Mouse (Mus musculus) fibroblast of lung, adult 2 months (primary cell): ENCODE results near the gene Dct.

Experiments used
- DNase-seq: peaks from one replicate; pipeline ENCODE4 v3.0.0-alpha.2; 2011; ENCODE audit warnings: low read depth

Dct gene

DNA sequence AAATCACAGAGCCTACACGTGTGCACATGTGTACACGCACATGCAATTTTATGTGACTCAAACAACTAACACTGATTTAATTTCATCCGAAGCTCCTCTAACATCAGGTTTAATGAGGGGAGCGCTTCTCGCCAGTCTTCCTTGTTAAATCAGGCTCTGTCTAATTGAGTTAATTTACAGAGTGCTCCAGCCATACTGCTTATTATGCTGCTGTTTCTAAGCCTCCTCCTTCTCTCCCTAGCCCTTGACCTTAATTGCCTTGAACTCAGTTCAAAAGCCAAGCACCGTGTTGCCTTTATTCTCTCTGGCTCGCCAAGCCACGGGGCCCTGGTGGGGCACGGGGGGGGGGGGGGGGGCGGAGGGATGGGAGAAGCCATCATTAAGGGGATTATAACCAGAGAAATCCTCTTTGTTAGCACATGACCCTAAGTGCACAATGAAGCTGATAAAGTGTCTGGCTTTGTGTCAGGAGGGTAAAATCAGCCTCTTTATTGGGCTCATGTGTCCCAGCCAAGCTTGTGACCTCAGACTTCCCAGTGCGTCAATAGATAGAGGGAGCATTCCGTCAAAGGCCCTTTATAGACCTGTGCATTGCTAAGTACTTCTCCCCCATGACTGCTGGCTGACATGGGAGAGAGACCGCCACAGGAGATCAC is at the start of gene Dct:
Gene Dct, minus strand, starts transcription at position 270 of the 656 bp plus-strand sequence.
- no peak for DNase-seq

DNA sequence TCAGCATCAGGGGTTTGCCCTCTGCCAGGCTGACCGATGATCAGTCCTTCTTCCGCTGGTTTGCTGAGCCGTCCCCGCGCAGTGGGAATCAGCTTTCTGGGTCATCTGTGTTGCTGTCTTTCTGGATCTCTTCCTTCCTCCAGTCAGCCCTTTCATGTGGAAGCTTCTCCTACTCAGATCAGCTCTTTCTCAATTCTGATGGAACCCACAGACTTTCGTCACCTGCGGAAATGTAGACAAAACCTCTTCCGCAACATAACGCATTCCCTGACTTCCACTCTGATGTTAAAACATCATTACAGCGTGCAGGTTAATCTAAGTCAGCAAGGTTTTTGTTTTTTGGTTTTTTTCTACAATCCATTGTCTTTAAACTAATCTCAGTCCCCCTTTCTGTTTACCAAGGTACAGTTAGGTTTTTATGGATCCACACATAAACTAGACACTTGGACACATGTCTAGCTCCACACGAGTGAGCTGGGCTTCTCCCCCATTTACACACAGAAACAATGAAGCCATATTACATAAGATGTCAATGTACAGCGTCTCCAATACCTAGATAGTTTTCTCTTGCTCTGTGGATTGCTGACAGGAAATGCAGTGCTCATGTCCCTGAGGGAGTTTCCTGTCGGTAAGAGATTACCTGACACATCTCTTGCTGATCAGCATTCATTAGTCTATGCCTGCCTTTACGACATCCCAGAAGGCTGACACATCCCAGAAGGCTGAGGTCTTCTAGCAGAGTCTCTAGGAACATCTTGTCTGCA is 49.4 kb upstream of the Dct start:
- no peak for DNase-seq

DNA sequence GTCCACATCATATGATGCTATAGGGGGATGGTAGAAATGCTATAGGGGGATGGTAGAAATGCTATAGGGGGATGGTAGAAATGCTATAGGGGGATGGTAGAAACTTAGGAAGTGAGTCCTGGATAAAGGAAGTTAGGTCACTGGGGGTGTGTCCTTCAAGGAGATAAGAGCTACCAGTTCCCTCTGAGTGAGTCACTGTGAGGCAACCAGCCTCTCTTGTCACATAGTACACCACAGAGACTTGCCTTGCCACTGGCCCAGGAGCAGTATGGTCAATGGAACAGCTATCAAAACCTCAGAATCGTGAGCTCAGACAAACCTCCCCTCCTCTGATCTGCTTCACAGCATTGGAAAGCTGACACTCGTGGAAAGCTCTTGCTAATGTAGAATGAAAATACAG is 46.2 kb upstream of the Dct start:
- no peak for DNase-seq

DNA sequence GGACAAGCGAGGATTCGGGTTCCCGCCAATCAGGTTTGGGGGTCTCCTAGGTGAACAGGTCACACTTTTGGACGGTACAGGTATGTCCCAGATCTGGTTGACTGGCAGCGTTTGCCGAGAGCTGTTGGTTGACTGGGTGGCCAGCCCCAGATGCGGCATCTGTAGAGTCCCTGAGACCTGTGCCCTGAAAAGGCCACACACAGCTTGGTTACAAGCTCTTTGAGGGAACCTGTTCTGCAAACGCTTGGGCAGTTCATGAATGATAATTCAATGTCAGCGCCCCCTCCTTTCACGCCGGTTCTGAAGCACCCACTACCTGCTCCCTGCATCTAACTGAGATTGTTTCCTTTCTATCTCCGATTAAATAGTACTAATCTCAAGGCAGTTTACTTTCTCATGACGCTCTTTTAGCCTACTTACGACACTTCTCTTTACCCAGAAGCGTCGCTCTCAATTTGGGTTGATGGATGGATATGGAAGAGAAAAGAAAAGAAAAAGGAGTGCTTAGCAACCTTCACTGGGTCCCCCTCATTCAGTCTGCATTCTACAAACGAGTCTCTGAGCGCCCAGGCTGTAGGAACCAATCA is 37.9 kb upstream of the Dct start:
- no peak for DNase-seq

DNA sequence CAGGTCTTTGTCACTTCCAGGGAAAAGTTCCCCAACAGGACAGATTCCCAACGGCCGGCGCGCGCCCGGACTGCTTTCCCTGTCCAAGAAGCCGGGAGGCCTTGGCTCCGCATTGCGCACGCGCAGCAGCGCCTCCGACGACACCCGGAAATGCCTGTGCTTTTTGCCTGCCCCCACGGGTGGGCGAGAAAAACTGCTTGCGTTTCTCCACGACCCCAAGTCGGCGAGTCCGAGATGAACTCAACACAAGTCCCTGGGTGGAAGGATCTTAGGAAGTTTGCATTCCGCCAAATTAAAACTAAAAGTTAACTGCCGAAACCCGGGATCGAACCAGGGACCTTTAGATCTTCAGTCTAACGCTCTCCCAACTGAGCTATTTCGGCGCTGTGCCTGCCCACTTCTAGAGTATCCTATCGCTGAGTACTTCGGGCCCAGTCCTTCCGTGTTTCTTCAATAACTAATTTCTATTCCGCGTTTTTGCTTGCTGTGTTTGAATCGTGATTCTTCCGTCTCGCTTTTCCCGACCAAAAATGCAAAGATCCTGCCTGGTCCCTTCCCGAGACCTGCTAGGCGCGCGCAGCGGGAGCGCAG is 37.3 kb upstream of the Dct start:
- DNase-seq = peak; percentile 66

DNA sequence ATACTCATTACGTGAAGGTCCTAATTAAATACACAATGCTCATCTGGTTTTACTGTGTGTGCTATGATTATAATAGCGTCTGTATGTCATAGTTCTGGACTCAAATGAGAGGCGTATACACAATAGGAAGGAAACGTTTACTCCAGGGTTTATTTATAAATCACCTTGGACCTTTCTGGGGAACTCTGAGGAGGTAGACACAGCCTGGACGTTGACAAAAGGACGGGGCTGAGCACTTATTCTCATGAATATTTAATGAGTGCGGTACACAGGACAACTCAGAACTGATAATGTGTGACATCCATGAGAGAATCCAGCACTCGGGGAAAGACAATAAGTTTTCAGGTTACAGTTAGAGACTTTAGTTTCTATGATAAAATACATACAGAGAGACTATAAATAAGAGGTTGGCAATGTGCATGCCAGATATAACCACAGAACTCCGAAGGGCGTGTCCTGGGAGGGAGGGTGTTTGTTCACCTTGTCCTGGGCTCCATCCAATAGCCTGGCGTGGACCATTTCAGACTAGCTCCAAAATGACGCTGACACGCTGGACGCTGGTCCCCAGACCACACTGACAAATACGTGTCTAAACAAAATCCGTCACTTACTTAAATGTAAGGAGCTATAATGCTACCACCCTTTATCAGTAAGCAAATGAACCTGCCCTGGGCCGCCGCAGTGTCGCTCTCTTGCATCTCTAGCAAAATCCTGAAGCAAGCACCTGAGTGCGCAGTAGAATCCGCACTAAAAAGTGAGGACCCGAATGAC is 36.6 kb upstream of the Dct start:
- DNase-seq = no peak

DNA sequence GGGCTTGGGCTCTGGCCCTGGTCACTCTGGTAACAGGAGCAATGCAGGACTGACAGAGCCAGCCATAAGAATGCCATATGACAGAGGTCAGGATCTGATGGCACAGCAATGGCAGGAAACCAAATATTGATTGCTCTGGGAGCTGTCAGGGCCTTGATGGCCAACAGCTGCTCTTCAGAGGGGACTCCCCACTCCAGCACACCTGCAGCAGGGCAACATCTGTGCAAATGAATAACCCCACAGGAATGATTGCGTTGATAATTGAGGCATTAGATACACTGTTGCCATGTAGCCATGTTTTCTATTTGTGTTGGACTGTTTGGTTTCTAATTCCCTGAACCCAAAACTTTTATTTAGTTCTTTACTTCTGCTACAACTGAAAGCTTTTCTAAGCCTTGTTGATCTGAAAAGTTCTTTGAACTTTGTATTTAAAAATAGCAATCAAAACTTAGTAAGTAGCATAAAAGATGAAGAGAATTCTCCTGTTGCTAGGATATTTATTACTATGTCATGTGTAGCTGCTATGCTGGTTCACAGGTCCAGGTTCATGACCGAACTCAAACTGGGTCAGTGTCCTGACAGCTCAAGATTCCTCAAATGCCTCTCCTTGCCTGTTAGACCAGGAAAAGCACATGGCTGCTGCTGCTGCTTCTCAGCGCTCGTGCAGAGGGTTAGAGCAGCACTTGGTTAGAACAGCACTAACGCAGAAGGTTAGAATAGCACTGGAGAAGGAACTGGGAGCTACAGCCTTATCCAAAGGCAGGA is 34.4 kb upstream of the Dct start:
- DNase-seq = no peak

DNA sequence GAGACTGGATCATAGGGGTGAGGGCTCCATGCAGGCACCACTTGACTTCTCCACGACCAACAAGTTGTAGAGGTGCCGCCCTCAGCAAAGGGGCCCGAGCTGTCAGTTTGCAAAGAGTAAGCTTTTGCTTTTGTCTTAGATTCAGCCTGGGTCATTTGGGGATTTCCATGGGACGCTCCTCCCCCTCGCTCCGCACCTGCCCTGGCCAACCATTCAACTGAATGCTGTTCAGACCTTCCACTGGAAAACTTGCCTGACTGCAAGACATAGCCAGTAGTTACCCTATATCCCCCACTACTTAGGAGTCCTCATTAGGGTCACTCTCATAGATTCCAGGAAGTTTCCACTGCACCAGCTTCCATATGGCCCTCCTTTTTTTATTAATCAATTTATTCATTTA is 31.8 kb upstream of the Dct start:
- no peak for DNase-seq

DNA sequence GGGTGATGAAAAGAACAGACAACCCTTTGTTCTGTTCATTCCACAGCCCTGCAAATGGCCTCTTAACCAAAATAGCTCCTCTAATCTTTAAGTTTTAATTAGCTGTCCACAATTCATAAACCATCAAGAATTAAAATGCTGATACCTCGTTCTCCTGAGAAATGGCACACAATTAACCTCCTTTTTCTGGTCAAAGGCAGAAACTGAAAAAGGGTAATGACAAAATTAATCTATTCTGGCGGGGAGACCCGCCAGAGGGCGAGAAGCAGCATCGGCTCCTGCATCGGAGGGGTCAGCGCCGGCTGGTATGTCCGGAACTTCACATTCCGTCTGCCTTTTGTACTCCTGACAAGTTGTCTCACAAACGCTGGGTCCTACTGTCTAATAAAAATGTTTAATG is 28.6 kb upstream of the Dct start:
- no peak for DNase-seq

DNA sequence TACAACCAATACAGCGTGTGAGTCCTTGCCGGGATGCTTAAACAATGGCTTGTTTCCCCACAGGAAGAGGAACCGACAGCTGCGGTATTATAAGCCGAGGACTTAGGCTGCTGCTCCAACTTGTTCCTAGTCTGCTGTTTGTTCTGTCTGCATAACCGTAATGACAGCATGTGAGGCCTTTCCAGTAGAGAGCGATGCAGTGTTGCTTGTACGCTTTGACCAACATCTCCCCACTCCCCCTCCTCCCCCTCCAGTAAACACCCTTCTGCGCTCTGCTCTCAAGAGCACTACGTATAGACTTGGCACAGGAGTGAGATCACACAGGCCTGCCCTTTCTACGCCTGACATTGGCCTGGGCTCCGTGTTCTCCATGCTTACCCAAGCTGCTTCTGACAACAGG is 18.1 kb upstream of the Dct start:
- DNase-seq = no peak

DNA sequence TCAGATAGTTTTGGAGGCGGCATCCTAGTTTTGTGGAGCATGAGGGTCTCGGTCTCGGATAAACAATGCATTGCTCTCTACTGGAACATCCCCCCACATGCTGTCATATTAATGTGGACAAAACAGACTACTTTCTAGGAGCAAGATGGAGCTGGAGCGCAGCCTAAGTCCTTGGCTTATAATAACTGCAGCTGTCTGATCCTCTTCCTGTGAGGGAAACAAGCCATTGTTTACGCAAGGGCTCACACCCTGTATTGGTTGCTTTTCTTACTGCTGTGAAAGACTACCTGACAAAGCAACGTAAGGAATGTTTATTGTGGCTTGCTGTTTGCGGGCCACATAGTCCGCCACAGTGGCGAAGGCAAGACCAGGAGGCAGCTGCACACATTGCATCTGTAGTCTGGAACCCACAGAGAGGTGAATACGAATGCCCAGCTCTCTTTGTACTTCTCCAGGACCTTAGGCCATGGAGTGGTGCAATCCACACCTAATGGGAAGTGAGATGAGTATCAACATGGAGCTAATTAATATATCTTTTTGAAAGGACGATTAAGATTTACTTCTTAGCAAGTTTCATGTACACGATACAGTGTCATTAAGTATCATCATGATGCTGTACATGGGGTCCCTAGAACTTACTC is 17.5 kb upstream of the Dct start:
- DNase-seq = no peak

DNA sequence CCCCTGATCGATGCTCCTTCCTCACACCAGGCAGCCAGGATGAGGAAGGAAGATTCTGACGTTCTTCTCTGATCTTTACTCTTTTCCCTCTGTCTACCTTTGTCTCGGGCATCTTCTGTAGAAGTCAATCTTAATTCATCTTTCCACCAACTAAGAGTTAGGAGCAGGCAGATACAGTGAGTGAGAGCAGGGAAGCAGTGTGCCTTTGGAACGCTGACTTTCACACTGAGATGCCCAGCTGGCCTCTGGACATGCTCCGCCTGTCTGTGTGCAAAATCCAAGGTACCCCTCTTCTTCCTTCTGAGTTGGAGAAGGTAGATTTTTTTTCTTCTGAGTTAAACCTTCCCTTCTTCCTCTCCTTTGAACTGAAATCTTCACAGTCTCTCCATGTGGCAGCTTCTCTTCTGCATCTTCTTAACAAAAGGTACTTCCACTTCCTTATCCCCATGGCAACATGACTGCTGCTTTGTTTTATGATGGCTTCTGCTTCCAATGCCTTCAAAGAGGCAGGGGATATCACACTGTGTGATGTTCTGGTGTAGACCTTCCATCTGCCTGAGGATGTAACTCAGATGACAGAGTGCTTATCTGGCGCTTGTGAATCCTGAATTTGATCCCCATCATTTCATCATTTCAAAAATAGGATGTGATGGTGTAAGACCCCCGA is 9.9 kb upstream of the Dct start:
- no peak for DNase-seq

DNA sequence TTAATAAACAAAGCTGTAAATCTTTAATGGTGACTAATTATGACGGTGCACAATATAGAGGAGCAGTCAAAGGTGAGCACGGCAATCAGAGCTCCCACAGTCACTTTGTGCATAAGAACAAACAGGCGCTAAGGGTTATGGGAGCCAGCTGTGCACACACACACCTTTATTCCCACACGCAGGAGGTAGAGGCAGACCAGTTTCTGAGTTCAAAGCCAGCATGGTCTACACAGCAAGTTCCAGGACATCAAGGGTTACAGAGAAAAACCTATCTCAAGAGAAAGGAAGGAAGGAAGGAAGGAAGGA is 6.5 kb upstream of the Dct start:
- no peak for DNase-seq

DNA sequence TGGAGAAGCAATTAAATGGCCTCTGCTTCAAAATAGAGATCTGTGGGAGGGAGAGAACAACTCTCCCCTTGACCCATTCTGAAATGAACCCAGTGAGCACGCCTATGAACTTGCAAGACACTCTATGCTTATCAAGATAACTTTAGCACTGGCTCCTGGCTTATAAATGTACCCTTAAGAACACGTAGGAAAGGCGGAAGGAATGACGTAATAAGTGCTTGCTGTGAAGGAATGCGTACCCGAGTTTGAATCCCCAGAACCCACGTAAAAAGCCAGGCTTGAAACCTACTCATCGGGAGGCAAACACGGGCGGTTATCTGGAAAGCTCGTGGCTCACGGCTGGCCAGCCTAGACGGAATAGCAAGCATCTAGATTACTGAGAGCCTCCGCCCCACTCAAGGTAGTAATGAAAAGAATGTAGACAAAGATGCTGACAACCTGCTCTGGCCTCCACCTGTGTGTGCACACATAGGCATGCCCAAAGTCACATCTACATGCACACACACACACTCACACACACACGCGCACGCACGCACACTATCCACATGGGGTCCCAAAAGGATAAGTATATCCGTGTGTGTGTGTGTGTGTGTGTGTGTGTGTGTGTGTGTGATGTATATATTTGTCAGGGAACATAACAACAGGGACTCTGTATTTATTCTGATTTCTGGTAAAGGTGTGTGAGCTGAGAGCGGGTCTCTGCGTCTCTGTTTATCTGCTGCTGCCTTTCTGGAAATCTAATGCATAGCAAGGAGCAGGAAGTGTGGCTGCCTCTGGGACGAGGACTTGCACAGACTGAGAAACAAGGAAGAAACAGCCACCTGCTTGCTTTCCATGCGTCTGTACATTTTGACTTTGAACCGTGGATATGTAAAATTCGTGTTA is 5.9 kb upstream of the Dct start:
- no peak for DNase-seq

DNA sequence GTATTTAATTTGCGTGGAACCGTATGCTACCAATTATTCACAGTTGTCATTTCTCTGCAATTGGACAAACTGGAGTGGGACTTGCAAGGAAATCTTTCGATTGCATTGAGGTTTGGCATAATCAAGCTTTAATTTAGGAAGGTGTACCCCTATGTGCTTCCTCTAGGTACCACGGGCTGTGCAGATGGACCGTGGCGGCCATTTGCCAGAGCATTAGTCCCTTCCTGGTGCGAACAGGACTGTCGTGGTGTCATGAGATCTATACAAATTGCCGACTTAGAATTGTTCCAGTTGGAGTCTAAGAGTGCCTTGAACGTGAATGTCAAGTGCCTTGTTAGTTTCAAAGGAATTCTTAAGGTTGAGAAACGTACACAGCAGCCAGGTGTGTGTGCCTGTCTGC is 726 bp upstream of the Dct start:
- no peak for DNase-seq

DNA sequence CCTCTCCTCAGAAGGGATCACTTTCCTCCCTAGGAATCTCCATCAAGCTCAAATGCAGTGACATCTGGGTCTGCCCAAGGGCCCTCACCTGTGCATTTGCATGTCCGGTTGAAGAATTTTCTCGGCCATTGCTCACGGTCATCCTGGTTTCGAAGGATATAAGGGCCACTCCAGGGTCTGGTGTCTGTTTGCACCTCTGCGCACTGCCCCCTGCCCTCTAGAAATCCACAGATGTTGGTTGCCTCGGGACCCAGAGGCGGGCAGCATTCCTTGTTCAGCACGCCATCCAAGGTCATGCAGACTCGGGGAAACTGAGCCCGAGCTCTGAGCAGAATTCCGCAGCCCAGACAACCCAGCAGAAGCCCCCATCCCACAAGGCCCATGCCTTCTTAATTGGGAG is 648 bp downstream of the Dct start:
- DNase-seq = no peak

DNA sequence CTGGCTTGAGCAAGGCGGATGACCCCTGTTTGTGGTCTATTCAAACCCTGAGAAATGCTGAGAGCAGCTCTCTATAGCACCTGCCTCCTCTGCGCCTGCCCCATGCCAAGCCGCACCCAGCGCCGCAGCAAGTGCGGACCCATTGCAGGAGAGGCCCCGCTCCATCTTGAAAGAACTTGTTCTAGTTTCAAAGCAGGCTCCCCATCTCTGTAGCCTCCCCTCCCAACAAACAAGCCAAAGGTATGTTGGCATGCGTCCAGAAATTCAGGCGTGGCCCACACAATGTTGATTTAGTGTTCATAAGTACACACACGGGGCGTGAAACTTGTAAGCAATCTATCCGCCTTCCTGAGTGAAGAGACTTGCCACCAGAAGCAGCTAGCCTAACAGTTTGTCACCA is 1.1 kb downstream of the Dct start:
- DNase-seq = no peak

DNA sequence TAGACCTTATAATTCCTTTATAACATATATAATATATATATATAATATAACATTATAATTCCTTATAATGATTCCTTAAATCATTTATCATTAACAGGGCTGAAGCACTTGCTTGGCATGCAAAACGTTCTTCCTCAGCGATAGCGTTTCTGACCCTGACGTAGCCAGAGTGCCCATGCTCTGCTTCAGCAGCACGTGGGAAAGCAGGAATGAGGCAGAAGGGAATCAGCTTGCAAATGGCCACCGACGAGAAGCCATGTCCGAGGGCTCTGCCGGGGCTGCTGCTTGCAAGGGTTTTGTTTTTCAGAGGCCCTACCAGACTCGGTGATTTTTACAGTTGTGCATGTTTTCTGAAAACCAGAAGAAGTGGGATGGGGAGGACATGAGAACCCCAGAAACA is 1.6 kb downstream of the Dct start:
- DNase-seq = no peak

DNA sequence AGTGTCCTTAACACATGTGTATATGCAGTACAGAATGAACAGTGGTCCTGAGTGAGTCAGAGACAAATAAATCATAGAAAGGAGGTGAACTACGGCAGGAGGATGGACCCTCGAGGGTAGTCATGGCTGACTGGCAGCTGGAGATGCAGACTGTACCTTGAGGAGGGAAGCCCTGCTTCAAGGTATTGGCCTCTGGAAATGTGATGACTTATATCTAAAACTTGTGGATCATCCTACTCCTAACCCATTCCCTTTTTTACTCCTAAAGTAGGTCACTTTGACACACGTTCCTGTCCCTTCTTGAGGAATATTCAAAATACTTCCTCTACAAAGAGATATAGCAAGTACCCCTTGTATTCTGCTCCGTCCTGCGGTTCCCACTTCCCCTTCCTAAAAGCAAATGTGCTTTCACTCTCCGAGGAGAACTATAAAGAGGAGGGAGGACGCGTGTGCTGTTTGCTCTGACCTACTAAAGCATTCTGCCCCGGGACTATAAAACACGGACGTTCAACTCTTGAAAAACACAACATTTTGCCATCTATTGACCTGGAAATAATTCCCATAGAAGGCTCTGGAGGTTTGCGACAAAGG is 2.3 kb downstream of the Dct start:
- DNase-seq = no peak
